Mouse (Mus musculus): ENCODE data around the gene Pepd. TPM values are rescaled to one million over a fixed set of nuclear protein-coding genes. Genes with fewer than 3 reads are reported as not detected.
A peak's percentile ranks its signal among the peaks of the same experiment; 100 is the strongest.

The Pepd gene
- polyA plus RNA-seq, 1 experiment from 2014 or later: 75.2 TPM

DNA sequence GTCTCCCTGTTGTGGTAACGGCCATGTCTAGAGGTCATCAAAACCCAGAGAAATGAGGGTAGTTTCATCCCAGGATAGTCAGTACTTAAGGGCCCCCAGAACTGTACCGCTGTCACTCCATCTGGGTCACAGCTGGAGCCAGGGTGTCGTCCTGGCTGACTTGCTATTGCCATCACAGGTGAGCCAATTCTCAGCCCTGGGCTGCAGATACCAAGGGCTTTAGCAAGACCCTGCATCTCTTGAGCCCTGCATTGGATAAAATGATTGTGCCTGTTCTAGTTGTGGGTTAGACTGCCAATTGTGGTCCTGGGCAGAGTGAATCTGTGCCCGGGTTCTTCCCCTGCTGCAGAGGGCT is 114.1 kb downstream of the Pepd start:
- Histone ChIP-seq H3K27ac (no peak overlapping the region), H3K9me3 (replicated peaks) (no peaks in the 10 kb centered on the region)

DNA sequence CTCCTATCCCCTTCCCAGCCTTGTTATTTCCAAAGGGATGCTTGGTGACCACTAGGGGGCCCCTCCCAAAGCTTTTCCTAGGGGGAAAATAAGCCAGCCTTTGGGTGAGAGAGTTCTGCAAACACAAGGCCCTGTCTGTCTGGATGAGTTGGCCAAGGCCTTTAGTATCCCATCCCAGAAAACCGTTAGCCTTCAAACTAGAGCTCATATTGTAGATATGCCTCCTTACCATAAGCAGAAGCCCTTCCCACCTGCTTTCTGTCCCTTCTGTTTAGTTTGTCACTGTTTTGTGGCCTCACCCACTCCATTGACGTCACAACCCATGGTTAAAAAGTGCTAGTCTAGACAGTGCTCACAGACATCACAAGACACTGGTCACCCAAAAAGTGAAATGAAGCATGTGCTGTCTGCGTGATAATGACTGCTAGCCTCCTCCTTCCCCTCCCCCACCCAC is 114.7 kb downstream of the Pepd start:
- H3K27me3 ChIP-seq (ENCODE audit: low read depth, poor library complexity, severe bottlenecking): no peaks in the 10 kb centered on the region
- WGBS: 84% methylated on average over 3 of the region's 3 CpGs
- no peaks in the 10 kb centered on the region for H3K9me3 ChIP-seq (replicated peaks)
- H3K27ac ChIP-seq: no peak overlapping the region
- peaks cover 12% of the 10 kb centered on the region for H3K36me3 ChIP-seq
- no peak overlapping the region for H3K4me3 ChIP-seq
- peak; percentile 62 for DNase-seq (ENCODE audit: low spot score)
- peaks cover 11% of the 10 kb centered on the region for H3K4me1 ChIP-seq

More for the DNA sequence above, 114.1 kb downstream of the Pepd start:
- Histone ChIP-seq H3K4me3 (no peak overlapping the region), H3K4me1 (peaks cover 11% of the 10 kb centered on the region), H3K36me3 (peaks cover 12% of the 10 kb centered on the region), H3K27me3 (ENCODE audit: low read depth, poor library complexity, severe bottlenecking) (no peaks in the 10 kb centered on the region)
- no peak for DNase-seq (ENCODE audit: low spot score)
- 79% methylated on average over 4 of the region's 4 CpGs for WGBS

DNA sequence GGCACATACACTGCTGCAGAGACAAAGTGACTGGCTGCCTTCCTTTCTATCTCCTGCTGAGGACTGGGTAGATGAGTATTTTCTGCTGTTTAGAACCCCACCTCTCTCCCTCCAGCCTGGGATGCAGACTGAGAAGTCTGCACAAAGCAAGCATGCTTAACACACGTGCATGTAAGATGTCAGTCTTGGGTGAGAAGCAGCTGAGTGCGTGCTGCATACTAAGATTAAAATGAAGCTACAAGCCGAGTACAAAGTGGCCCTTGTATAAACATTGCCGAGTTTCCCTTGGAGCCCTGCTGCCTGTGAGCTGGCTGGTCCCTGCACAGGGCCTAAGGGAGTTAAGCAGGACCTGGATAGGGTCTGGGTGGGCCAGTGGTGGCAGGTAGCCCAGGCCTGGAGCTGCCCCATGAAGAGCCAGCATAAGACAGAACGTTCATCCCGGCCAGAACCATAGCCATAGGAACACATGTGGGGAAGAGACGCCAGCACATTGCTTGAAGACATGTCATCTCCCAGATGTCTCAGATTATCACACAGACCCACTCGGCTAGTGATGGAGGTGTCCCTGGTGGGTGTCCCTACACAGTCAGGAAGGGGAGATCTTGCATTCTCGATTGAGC is 115.7 kb downstream of the Pepd start:
- Histone ChIP-seq H3K4me1 (peaks cover 11% of the 10 kb centered on the region), H3K9me3 (replicated peaks) (no peaks in the 10 kb centered on the region), H3K27me3 (ENCODE audit: low read depth, poor library complexity, severe bottlenecking) (no peaks in the 10 kb centered on the region), H3K36me3 (peaks cover 20% of the 10 kb centered on the region), H3K4me3 (no peak overlapping the region), H3K27ac (no peak overlapping the region)
- 85% methylated on average over 9 of the region's 9 CpGs for WGBS
- no peak for DNase-seq (ENCODE audit: low spot score)

DNA sequence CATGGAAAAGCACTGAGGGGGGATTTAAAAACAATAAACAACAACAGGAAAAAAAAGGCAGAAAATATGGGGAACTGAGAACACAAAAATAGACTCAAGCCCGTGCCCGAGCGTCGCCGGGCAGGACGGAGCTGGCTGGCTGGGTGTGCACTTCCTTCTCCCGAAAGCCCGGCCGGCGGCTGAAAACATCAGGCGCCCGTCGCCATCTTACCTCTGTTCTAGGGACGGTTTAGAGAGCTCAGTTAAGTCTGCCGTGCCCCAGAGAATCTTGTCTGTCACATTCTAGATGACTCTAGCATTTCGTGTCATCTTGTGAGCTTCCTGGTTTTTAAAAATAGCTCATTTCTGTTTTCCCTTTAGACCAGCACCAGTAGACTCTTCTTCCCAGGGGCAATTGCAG is 116.4 kb downstream of the Pepd start:
- Histone ChIP-seq H3K36me3 (peaks cover 26% of the 10 kb centered on the region), H3K9me3 (replicated peaks) (no peaks in the 10 kb centered on the region), H3K4me3 (no peak overlapping the region), H3K4me1 (peaks cover 11% of the 10 kb centered on the region), H3K27ac (no peak overlapping the region), H3K27me3 (ENCODE audit: low read depth, poor library complexity, severe bottlenecking) (no peaks in the 10 kb centered on the region)
- WGBS: 91% methylated on average over 16 of the region's 16 CpGs
- DNase-seq (ENCODE audit: low spot score): no peak

DNA sequence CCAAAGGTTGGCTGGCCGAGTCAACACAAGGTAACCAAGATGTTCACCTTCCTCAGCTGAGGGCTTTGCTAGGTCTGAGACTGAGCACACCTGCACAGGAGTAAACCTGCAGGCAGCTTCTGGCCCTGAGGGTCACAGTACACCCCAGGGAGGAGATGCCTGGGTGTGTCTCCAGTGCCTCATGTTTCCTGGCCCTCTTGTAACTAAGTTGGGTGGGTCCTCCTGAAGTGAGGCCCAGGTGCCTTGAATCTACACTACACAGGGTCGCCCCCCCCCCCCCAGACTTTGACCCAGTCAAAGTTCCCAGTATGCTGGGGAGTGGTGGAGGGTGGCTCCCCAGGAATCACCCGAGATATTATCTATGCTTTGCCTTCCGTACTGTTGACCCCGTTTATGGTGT is 117.0 kb downstream of the Pepd start:
- 89% methylated on average over 5 of the region's 5 CpGs for WGBS
- Histone ChIP-seq H3K4me3 (no peak overlapping the region), H3K27ac (no peak overlapping the region), H3K9me3 (replicated peaks) (no peaks in the 10 kb centered on the region), H3K27me3 (ENCODE audit: low read depth, poor library complexity, severe bottlenecking) (no peaks in the 10 kb centered on the region), H3K4me1 (peaks cover 11% of the 10 kb centered on the region), H3K36me3 (peaks cover 30% of the 10 kb centered on the region)
- no peak for DNase-seq (ENCODE audit: low spot score)

DNA sequence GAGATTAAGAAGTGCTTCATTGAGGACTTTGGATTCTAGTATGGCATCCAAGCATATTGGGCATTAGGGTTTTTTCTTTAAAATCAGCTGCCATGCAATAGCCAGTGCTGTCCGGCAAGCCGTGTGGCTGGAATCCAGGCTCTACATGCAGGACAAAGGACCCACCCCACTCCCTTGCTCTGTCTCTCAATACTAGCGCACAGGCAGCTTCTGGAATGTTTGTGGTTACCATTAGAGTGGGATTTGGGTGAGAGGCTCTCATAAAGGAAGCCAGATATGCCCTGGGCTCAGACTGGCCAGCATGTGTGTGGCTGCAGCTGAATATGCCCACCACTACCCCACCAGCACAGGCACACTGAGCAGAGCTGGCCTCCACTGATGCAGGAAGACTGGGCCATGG is 117.5 kb downstream of the Pepd start:
- Histone ChIP-seq H3K4me3 (no peak overlapping the region), H3K9me3 (replicated peaks) (no peaks in the 10 kb centered on the region), H3K36me3 (peaks cover 34% of the 10 kb centered on the region), H3K4me1 (peaks cover 7% of the 10 kb centered on the region), H3K27ac (no peak overlapping the region), H3K27me3 (ENCODE audit: low read depth, poor library complexity, severe bottlenecking) (no peaks in the 10 kb centered on the region)
- DNase-seq (ENCODE audit: low spot score): no peak
- WGBS: 90% methylated on average over 3 of the region's 3 CpGs

DNA sequence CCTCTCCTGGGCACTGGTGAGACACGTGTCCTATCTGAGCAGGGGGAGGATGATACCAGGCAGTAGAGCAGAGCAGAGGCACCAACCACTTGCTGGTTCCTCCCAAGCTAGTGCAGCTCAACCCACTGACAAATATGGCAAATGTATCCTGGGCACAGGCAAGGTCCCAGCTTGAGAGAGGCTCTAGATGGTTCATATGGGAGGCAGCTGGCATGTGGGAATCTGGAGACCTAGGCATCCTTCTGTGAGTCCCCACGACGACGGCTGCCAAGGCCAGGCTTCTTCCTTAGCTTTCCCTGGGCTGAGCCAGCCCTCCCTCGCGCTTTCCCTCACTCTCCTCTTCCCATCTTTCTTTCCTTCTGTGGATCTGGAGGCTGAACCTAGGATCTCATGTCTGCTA is 118.4 kb downstream of the Pepd start:
- no peak for DNase-seq (ENCODE audit: low spot score)
- Histone ChIP-seq H3K4me1 (peaks cover 6% of the 10 kb centered on the region; the same call in 1 of the 2 replicates), H3K27ac (no peak overlapping the region), H3K4me3 (no peak overlapping the region), H3K27me3 (ENCODE audit: low read depth, poor library complexity, severe bottlenecking) (no peaks in the 10 kb centered on the region), H3K9me3 (replicated peaks) (no peaks in the 10 kb centered on the region), H3K36me3 (peaks cover 42% of the 10 kb centered on the region)
- 80% methylated on average over 6 of the region's 6 CpGs for WGBS

DNA sequence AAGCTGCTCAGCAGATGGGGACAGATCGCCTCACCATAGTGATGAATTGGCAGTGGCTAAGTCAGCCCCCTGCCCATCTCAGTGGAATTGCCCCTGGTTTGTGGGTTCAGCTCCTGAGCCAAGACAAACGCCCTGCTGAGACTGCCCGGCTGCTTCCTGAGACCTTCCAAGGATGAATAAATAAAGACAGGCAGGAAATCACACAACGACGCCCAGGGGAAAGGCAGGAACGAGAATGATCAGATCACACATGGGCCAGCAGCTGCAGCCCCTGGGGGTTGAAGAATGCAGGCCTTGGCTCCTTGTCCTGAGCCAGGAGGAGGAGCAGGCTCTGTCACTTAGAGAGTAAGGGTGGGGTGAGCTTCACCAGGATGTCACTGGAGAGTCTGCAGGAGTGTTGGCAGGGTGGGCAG is 123.0 kb downstream of the Pepd start:
- 53% methylated on average over 6 of the region's 6 CpGs for WGBS
- no peaks in the 10 kb centered on the region for H3K27me3 ChIP-seq (ENCODE audit: low read depth, poor library complexity, severe bottlenecking)
- no peak for DNase-seq (ENCODE audit: low spot score)
- no peak overlapping the region for H3K27ac ChIP-seq
- H3K4me1 ChIP-seq: peaks cover 8% of the 10 kb centered on the region; the same call in 1 of the 2 replicates
- no peaks in the 10 kb centered on the region for H3K9me3 ChIP-seq (replicated peaks)
- H3K36me3 ChIP-seq: peaks cover 69% of the 10 kb centered on the region
- no peak overlapping the region for H3K4me3 ChIP-seq

DNA sequence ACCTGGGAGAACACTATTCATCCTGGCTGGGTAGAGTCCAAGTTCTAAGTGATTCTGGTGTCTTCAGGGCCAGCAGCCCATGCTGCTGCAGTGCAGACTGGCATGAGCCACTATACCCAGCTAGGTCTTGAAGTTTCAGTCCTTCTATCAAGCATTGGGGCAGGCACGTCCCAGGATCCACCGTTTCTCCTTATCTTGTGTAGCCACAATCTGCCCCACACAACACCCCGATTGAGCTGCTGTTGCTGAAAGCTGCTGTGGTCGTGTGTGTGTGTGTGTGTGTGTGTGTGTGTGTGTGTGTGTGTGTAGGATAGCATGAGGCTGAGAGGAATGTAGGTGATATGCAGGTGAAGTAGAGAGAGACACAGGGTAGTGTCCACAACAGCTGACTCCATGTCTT is 123.4 kb downstream of the Pepd start:
- DNase-seq (ENCODE audit: low spot score): no peak
- Histone ChIP-seq H3K4me1 (peaks cover 12% of the 10 kb centered on the region; the same call in 1 of the 2 replicates), H3K27me3 (ENCODE audit: low read depth, poor library complexity, severe bottlenecking) (no peaks in the 10 kb centered on the region), H3K9me3 (replicated peaks) (no peaks in the 10 kb centered on the region), H3K27ac (no peak overlapping the region), H3K36me3 (peaks cover 69% of the 10 kb centered on the region), H3K4me3 (no peak overlapping the region)
- WGBS: 87% methylated on average over 4 of the region's 4 CpGs

DNA sequence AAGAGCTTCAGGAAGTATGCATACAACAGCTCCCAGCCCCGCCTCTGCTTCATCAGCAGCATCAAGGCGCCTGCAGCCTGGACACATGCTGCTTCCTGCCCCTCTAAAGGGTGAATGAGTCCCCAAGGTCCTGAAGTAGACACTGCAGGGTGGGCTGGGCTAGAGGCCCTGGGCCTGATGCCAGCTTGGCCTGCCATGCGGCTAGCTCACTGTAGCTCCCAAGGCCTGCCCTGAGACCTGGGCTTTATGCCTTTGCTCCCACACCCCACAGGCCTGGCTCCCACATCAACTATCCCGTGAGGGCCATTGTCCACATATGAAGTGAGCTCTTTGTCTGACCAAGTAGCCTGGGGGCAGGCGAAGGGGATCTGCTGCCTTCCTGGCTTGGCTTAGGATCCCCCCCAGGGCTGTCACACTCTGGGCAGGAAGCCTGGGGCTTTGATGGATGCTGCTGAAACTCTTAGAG is 124.1 kb downstream of the Pepd start:
- no peak for DNase-seq (ENCODE audit: low spot score)
- 82% methylated on average over 5 of the region's 5 CpGs for WGBS
- Histone ChIP-seq H3K9me3 (replicated peaks) (no peaks in the 10 kb centered on the region), H3K4me1 (peaks cover 14% of the 10 kb centered on the region; the same call in 1 of the 2 replicates), H3K4me3 (no peak overlapping the region), H3K36me3 (peaks cover 77% of the 10 kb centered on the region), H3K27me3 (ENCODE audit: low read depth, poor library complexity, severe bottlenecking) (no peaks in the 10 kb centered on the region), H3K27ac (no peak overlapping the region)

DNA sequence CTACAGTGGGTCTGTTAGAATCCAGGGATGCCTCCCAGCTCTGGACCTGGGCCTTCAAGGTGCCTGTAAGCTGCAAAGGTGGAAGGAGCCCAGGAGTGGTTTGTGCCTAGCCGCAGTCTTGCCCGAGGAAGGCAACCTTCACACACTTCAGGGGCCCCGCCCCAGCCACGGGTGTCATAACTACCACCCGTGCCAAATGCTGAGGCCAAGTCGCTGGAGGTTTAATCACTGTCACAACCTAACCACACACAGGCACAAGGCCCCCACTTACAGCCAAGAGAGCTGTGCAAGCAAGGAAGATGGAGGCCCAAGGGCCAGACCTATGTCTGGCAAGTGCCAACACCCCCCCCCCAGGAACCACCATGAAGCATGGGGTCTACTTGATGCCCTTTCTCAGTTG is 125.2 kb downstream of the Pepd start:
- H3K4me3 ChIP-seq: no peak overlapping the region
- H3K27ac ChIP-seq: no peak overlapping the region
- H3K9me3 ChIP-seq (replicated peaks): no peaks in the 10 kb centered on the region
- DNase-seq (ENCODE audit: low spot score): no peak
- WGBS: 84% methylated on average over 6 of the region's 6 CpGs
- H3K36me3 ChIP-seq: peaks cover 76% of the 10 kb centered on the region
- H3K4me1 ChIP-seq: peaks cover 22% of the 10 kb centered on the region
- no peaks in the 10 kb centered on the region for H3K27me3 ChIP-seq (ENCODE audit: low read depth, poor library complexity, severe bottlenecking)

DNA sequence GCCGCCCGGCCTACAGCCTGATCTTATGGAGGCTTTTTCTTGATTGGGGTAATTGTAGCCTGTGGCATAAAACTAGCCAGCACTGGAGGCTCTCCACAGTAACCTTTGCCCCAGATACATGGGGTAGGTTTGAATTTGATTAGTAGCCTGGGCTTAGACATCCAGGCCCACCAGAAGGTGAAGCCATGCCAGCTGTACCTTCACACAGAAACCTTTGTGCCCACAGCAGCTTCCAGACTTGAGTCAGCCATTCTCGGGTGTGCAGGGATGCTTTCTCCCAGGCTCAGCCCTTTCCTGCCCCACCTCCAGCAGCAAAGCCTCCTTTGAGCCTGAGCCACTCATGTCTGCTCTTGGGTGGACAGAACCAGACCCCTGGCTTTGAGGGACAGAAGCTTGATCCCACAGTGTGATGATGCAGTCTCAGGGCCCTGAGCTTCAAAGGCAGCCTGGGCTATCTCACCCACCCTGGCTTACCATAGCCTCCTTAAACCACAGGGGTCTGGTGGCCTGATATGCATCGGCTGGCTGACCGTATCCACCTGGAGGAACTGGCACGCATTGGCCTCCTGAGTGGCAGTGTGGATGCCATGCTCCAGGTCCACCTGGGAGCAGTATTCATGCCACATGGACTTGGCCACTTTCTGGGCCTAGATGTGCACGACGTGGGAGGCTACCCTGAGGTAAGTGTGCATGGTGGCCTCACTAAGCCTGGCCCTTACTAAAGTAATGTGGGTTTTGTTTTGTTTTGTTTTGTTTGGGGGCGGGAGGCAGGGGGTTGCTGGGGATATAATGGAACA is 128.2 kb downstream of the Pepd start:
- 90% methylated on average over 9 of the region's 9 CpGs for WGBS
- peaks cover 79% of the 10 kb centered on the region for H3K36me3 ChIP-seq

More for the DNA sequence above, 128.2 kb downstream of the Pepd start:
- H3K27ac ChIP-seq: no peak overlapping the region
- no peak overlapping the region for H3K4me3 ChIP-seq
- H3K4me1 ChIP-seq: peaks cover 32% of the 10 kb centered on the region
- H3K27me3 ChIP-seq (ENCODE audit: low read depth, poor library complexity, severe bottlenecking): no peaks in the 10 kb centered on the region
- no peak for DNase-seq (ENCODE audit: low spot score)
- H3K9me3 ChIP-seq (replicated peaks): no peaks in the 10 kb centered on the region
